Mouse (Mus musculus) heart, adult 2 months (tissue): ENCODE results near the gene Ccdc190. TPM values are rescaled to one million over a fixed set of nuclear protein-coding genes. Genes with fewer than 3 reads are reported as not detected.
A peak's percentile ranks its signal among the peaks of the same experiment; 100 is the strongest.

Experiments used
- DNase-seq, 2 experiments: peaks; one replicate each; pipeline ENCODE4 v3.0.0; 2021
- H3K27ac ChIP-seq: fragments of 200-600 bp; 2 replicates; pipeline ENCODE4 v1.8.1; 2022
- H3K27me3 ChIP-seq: fragments of 200-500 bp; 2 replicates; pipeline ENCODE4 v1.6.1; 2012; ENCODE audit warnings: mild to moderate bottlenecking, low read length, inconsistent platforms, mixed read lengths; ENCODE audit not compliant: control insufficient read depth, insufficient read depth
- H3K36me3 ChIP-seq: fragments of 200-500 bp; 2 replicates; pipeline ENCODE4 v1.6.1; 2012; ENCODE audit warnings: low read length, inconsistent platforms; ENCODE audit not compliant: control insufficient read depth, insufficient read depth
- H3K4me1 ChIP-seq: fragments of 200-500 bp; 2 replicates; pipeline ENCODE4 v1.6.1; 2011; ENCODE audit warnings: low read length; ENCODE audit not compliant: control insufficient read depth, insufficient read depth
- H3K4me3 ChIP-seq: fragments of 200-600 bp; 2 replicates; pipeline ENCODE4 v1.8.1; 2022
- H3K79me2 ChIP-seq: fragments of 200-500 bp; replicated peaks from 2 replicates; pipeline ENCODE4 v1.6.1; 2012; ENCODE audit warnings: mild to moderate bottlenecking, inconsistent platforms, low read length, moderate library complexity, mixed read lengths; ENCODE audit not compliant: control insufficient read depth, insufficient read depth
- H3K9ac ChIP-seq: fragments of 200-500 bp; 2 replicates; pipeline ENCODE4 v1.6.1; 2012; ENCODE audit warnings: low read depth, mild to moderate bottlenecking, control low read depth, inconsistent platforms, low read length, mixed read lengths
- CTCF ChIP-seq: fragments of 200-600 bp; IDR thresholded peaks from 2 replicates; pipeline ENCODE4 v1.8.1; 2022; ENCODE audit warnings: antibody characterized with exemption, mild to moderate bottlenecking, moderate library complexity
- EP300 ChIP-seq: fragments of 200-500 bp; IDR thresholded peaks from 2 replicates; pipeline ENCODE4 v1.6.1; 2011; ENCODE audit warnings: low read depth, low read length, control low read depth; ENCODE audit not compliant: insufficient read depth
- POLR2A ChIP-seq: fragments of 200-500 bp; IDR thresholded peaks from 2 replicates; pipeline ENCODE4 v1.6.1; 2011; ENCODE audit warnings: mild to moderate bottlenecking, low read depth, low read length, control low read depth; ENCODE audit not compliant: insufficient read depth
- WGBS: fragments of 180-500 bp; shearing (Covaris S2); methylation state at CpG from one replicate; pipeline ENCODE4 v1.1.7; 2018; 5-methylcytosine and 5-hydroxymethylcytosine counted together
- intact Hi-C: fragments of 180-260 bp; cut with DNase I; formaldehyde crosslinking; loops from one replicate; pipeline ENCODE4 v1.15.1; 2025
- polyA plus RNA-seq: library from polyadenylated mRNA; depleted of rRNA; stranded (reverse); fragments of >200 nt; gene quantifications from 2 replicates; pipeline ENCODE4 v1.2.3, GENCODE M21; 2012; rRNA removed
- total RNA-seq, 2 experiments: library from RNA; stranded (reverse); gene quantifications; 2 replicates each; pipeline ENCODE4 v1.2.3; 2021

The Ccdc190 gene
- total and polyA plus RNA-seq, 3 experiments, result 0.16 to 0.29 TPM; not detected in 1

GRCm38 (mm10) chr1:169971998-169972397 is 43.5 kb downstream of the Ccdc190 start:
- Histone ChIP-seq H3K27me3 (no peaks in the 10 kb centered on the region), H3K4me1 (no peaks in the 10 kb centered on the region), H3K79me2 (no peaks in the 10 kb centered on the region), H3K27ac (no peak overlapping the region), H3K4me3 (no peak overlapping the region), H3K36me3 (no peaks in the 10 kb centered on the region), H3K9ac (no peak overlapping the region)
- intact Hi-C loops, result no loop called here
- WGBS, result 38% methylated on average over 2 of the region's 2 CpGs
- TF ChIP-seq EP300 (0 out of 2 replicates have a peak, but pooled peaks have one; percentile 40), CTCF (no peak)
- no peak for DNase-seq

- no peak overlapping the region for H3K9ac ChIP-seq
- TF ChIP-seq EP300 (no peak), CTCF (no peak), POLR2A (no peak)
- no peak overlapping the region for H3K4me3 ChIP-seq
- no peaks in the 10 kb centered on the region for H3K79me2 ChIP-seq
- H3K27me3 ChIP-seq, result no peaks in the 10 kb centered on the region
- DNase-seq, result no peak
- WGBS, result 67% methylated on average over 4 of the region's 4 CpGs
- H3K36me3 ChIP-seq, result no peaks in the 10 kb centered on the region
- intact Hi-C loops, result no loop called here
- no peaks in the 10 kb centered on the region for H3K4me1 ChIP-seq
- no peak overlapping the region for H3K27ac ChIP-seq
These were observed 49.2 kb downstream of the Ccdc190 start for GRCm38 (mm10) chr1:169977621-169978020.

Other genes starting within 250 kb of the Ccdc190 start
- 10 to 100 TPM; 12.4 to 16.1 TPM for gene Rgs4, start 181.0 kb upstream of the Ccdc190 start, total RNA-seq
- 7.3 and 19.2 TPM in 2 replicates for gene Rgs4, start 181.0 kb upstream of the Ccdc190 start, polyA plus RNA-seq
- gene Hsd17b7, start 40.6 kb downstream of the Ccdc190 start, total RNA-seq, result 10 to 100 TPM; 14.2 to 14.4 TPM
- gene Hsd17b7, start 40.6 kb downstream of the Ccdc190 start, polyA plus RNA-seq, result 13.1 and 13.2 TPM in 2 replicates
- gene Ddr2, start 182.1 kb downstream of the Ccdc190 start, total RNA-seq, result 10 to 100 TPM; 21.9 to 22.5 TPM
- gene Ddr2, start 182.1 kb downstream of the Ccdc190 start, polyA plus RNA-seq, result 10.3 and 22.8 TPM in 2 replicates
- 10 to 100 TPM; 51.6 to 55.2 TPM for gene Uap1, start 246.3 kb downstream of the Ccdc190 start, total RNA-seq
- gene Uap1, start 246.3 kb downstream of the Ccdc190 start, polyA plus RNA-seq, result 21.6 and 39.9 TPM in 2 replicates